Mouse (Mus musculus): ENCODE data around the gene Olfr1148.

Gene Olfr1148

DNA sequence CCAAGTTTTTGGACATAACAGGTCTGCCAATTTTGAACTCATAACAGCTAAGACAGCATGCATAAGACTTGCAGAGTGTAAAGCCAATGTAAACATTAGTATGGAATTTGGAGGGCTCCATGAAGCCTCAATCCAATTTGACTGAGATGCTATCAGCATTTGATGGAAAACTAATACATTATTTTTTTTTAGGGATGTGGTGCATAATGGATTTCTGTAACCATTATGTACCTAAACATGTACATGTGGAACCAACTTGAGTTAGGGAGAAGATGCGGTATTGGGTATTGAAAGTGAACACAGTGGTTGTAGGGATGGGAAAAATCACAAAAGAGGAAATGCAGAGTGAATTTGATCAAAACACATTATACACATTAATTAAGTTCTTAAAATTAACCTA, at the start of gene Olfr1148:
Gene Olfr1148 (plus strand): TSS at position 301 of the 400 bp plus-strand sequence.
- DNase-seq (ENCODE audit: low spot score): no peak

DNA sequence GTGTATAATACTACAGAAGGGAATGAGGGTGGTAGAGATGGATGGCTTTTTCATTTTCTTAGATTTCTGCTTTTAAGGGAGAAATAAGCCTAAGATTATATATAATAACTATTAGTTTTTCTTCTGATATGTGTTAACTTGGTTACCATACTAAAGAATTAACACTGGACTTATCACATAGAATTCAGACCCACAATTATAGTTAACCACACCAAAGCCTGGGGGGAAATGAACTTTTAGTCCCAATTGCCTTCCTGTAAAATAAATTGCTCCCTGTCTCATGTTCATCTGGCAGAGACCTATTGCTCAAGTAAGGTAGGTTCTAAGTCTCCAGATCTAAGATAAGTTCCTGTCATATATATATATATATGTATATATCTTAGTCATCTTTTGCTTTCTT, 30.0 kb upstream of the Olfr1148 start, which contains the start of gene Olfr1143:
Gene Olfr1143 (plus strand): TSS at position 301 of the 400 bp plus-strand sequence.
- no peak for DNase-seq (ENCODE audit: low spot score)

DNA sequence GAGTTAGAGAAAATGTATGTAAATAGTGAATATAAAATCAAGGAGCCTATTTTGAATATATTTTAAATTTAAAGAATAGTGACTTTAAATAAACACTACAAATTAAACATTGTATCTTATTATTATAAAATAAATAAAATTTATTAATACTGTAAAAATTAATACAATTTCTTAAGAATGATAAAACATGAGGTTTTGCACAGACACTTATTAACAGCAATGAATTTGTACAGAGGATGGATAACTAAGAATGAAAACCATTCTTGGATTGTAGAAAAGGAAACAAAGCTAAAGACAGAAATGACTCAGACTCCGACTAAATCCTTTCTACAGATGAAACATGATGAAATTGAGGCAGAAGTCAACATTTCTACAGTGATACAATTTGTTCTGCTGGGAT, 20.8 kb upstream of the Olfr1148 start, which contains the start of gene Olfr1145:
Gene Olfr1145 (plus strand): TSS at position 301 of the 400 bp plus-strand sequence.
- DNase-seq (ENCODE audit: low spot score): no peak

- no peak for DNase-seq (ENCODE audit: low spot score)
Observed at GRCm38 (mm10) chr2:87843693-87844092, 13.4 kb downstream of the Olfr1148 start, which contains the start of gene Olfr1150-ps1. Gene Olfr1150-ps1 (plus strand): TSS chr2:87843993.

DNA sequence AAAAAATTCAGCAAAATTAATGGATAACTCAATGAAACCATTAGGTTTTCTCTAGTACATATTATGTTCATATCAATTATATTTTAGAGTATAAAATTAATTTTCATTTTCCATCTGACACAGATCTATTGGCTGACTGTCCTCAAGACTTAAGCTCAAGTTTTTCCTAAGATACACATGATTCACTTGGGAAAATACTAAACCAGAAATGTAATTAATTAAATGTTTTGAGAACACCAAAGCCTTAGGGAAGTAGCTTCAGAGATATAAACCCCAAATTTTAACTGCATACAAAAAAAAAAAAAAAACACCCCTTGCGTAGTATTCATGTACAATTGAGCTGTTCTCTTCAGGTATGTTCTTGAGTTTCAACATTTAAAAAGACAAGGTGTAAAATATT, 25.2 kb downstream of the Olfr1148 start, which contains the start of gene Olfr1151:
Gene Olfr1151 (plus strand): TSS at position 301 of the 400 bp plus-strand sequence.
- no peak for DNase-seq (ENCODE audit: low spot score)

GRCm38 (mm10) chr2:87866192-87866591, 35.9 kb downstream of the Olfr1148 start, which contains the start of gene Olfr1152:
Gene Olfr1152 (plus strand): TSS chr2:87866492.
- DNase-seq (ENCODE audit: low spot score): no peak
